Mouse (Mus musculus) midbrain, embryonic 16.5 days (tissue): ENCODE data around the gene Macrod2. TPM values are rescaled to one million over a fixed set of nuclear protein-coding genes. Genes with fewer than 3 reads are reported as not detected.
A peak's percentile ranks its signal among the peaks of the same experiment; 100 is the strongest.

Experiments used
- ATAC-seq: fragments of 200-750 bp; cut with Nextera tagmentation; 2 replicates; pipeline ENCODE4 v1.8.0; 2017; ENCODE audit warnings: moderate TSS enrichment
- H3K27ac ChIP-seq: fragments of 300-500 bp; sonication (generic); 2 replicates; pipeline ENCODE4 v1.5.1; 2014; ENCODE audit warnings: mild to moderate bottlenecking, low read length, mixed read lengths
- H3K27me3 ChIP-seq: fragments of 300-500 bp; sonication (generic); 2 replicates; pipeline ENCODE4 v1.6.1; 2014; ENCODE audit warnings: low read depth, low read length, mixed read lengths; ENCODE audit not compliant: control insufficient read depth, insufficient read depth
- H3K36me3 ChIP-seq: fragments of 300-500 bp; sonication (generic); 2 replicates; pipeline ENCODE4 v1.6.1; 2014; ENCODE audit warnings: mild to moderate bottlenecking, low read length, moderate library complexity, mixed read lengths; ENCODE audit not compliant: control insufficient read depth, insufficient read depth
- H3K4me1 ChIP-seq: fragments of 300-500 bp; sonication (generic); 2 replicates; pipeline ENCODE4 v1.6.1; 2014; ENCODE audit warnings: mild to moderate bottlenecking, low read length, mixed read lengths; ENCODE audit not compliant: control insufficient read depth, insufficient read depth
- H3K4me2 ChIP-seq: fragments of 300-500 bp; sonication (generic); 2 replicates; pipeline ENCODE4 v1.6.1; 2014; ENCODE audit warnings: mild to moderate bottlenecking, low read length, mixed read lengths
- H3K4me3 ChIP-seq: fragments of 300-500 bp; sonication (generic); 2 replicates; pipeline ENCODE4 v1.5.1; 2014; ENCODE audit warnings: low read depth, mild to moderate bottlenecking, low read length, moderate library complexity, mixed read lengths
- H3K9ac ChIP-seq: fragments of 300-500 bp; sonication (generic); 2 replicates; pipeline ENCODE4 v1.6.1; 2014; ENCODE audit warnings: low read depth, low read length, mixed read lengths
- H3K9me3 ChIP-seq: fragments of 300-500 bp; sonication (generic); replicated peaks from 2 replicates; pipeline ENCODE4 v1.6.1; 2014; ENCODE audit warnings: mild to moderate bottlenecking, low read length, mixed read lengths; ENCODE audit not compliant: control insufficient read depth, poor library complexity, severe bottlenecking
- WGBS: fragments of 180-500 bp; shearing (Covaris S2); extraction: QIAGEN DNeasy Blood & Tissue Kit; methylation state at CpG from one replicate; pipeline ENCODE4 v1.1.7; 2014; 5-methylcytosine and 5-hydroxymethylcytosine counted together
- polyA plus RNA-seq: library from polyadenylated mRNA; unstranded; fragments of >200 nt; fragmentation: Nextera tagmentation; extraction: Ambion mirVana; gene quantifications from 2 replicates; pipeline ENCODE4 v1.2.1, GENCODE M21; 2015

Macrod2 gene
- polyA plus RNA-seq, 1 experiment from 2014 or later, result 96.9 TPM

GRCm38 (mm10) chr2:141337708-141338107, 942.6 kb downstream of the Macrod2 start:
- Histone ChIP-seq H3K4me2 (no peak overlapping the region), H3K27me3 (no peaks in the 10 kb centered on the region), H3K27ac (no peak overlapping the region), H3K9ac (no peak overlapping the region), H3K4me3 (no peak overlapping the region), H3K4me1 (no peaks in the 10 kb centered on the region), H3K9me3 (no peaks in the 10 kb centered on the region), H3K36me3 (no peaks in the 10 kb centered on the region)
- ATAC-seq, result no peak
- WGBS, result 81% methylated on average over 3 of the region's 3 CpGs

- no peak overlapping the region for H3K4me3 ChIP-seq
- H3K36me3 ChIP-seq, result no peaks in the 10 kb centered on the region
- H3K27ac ChIP-seq, result no peak overlapping the region
- H3K27me3 ChIP-seq, result no peaks in the 10 kb centered on the region
- no peaks in the 10 kb centered on the region for H3K4me1 ChIP-seq
- WGBS, result 63% methylated on average over 10 of the region's 10 CpGs
- no peak for ATAC-seq
- H3K9me3 ChIP-seq, result no peaks in the 10 kb centered on the region
- H3K4me2 ChIP-seq, result no peak overlapping the region
- no peak overlapping the region for H3K9ac ChIP-seq
Measured at GRCm38 (mm10) chr2:141343988-141344535, 949.0 kb downstream of the Macrod2 start.

- 77% methylated on average over 2 of the region's 2 CpGs for WGBS
- Histone ChIP-seq H3K9ac (no peak overlapping the region), H3K4me1 (no peaks in the 10 kb centered on the region), H3K27ac (no peak overlapping the region), H3K36me3 (no peaks in the 10 kb centered on the region), H3K9me3 (no peaks in the 10 kb centered on the region), H3K4me2 (no peak overlapping the region), H3K4me3 (no peak overlapping the region), H3K27me3 (no peaks in the 10 kb centered on the region)
- no peak for ATAC-seq
Measured at GRCm38 (mm10) chr2:141352623-141353022, 957.5 kb downstream of the Macrod2 start.

GRCm38 (mm10) chr2:141388632-141389031, 993.5 kb downstream of the Macrod2 start:
- Histone ChIP-seq H3K9me3 (no peaks in the 10 kb centered on the region), H3K4me2 (no peak overlapping the region), H3K4me3 (no peak overlapping the region), H3K27ac (no peak overlapping the region), H3K27me3 (no peaks in the 10 kb centered on the region), H3K9ac (no peak overlapping the region), H3K4me1 (no peaks in the 10 kb centered on the region), H3K36me3 (no peaks in the 10 kb centered on the region)
- ATAC-seq, result no peak
- WGBS, result 62% methylated on average over 2 of the region's 2 CpGs

- ATAC-seq, result no peak
- H3K4me3 ChIP-seq, result no peak overlapping the region
- H3K4me2 ChIP-seq, result no peak overlapping the region
- WGBS, result 88% methylated on average over 4 of the region's 4 CpGs
- no peak overlapping the region for H3K9ac ChIP-seq
- no peaks in the 10 kb centered on the region for H3K4me1 ChIP-seq
- H3K27me3 ChIP-seq, result no peaks in the 10 kb centered on the region
- H3K27ac ChIP-seq, result no peak overlapping the region
- no peaks in the 10 kb centered on the region for H3K9me3 ChIP-seq
- no peaks in the 10 kb centered on the region for H3K36me3 ChIP-seq
Measured at GRCm38 (mm10) chr2:141391229-141391628, 996.1 kb downstream of the Macrod2 start.

GRCm38 (mm10) chr2:141394806-141395205, 999.7 kb downstream of the Macrod2 start:
- no peaks in the 10 kb centered on the region for H3K9me3 ChIP-seq
- H3K4me2 ChIP-seq, result no peak overlapping the region
- H3K36me3 ChIP-seq, result no peaks in the 10 kb centered on the region
- H3K4me3 ChIP-seq, result no peak overlapping the region
- no peaks in the 10 kb centered on the region for H3K4me1 ChIP-seq
- 68% methylated on average over 1 of the region's 1 CpGs for WGBS
- ATAC-seq, result no peak
- H3K27me3 ChIP-seq, result no peaks in the 10 kb centered on the region
- H3K9ac ChIP-seq, result no peak overlapping the region
- no peak overlapping the region for H3K27ac ChIP-seq

GRCm38 (mm10) chr2:141408766-141409165, 1013.7 kb downstream of the Macrod2 start:
- WGBS, result 3% methylated on average over 2 of the region's 2 CpGs
- Histone ChIP-seq H3K4me1 (no peaks in the 10 kb centered on the region), H3K4me3 (no peak overlapping the region), H3K4me2 (no peak overlapping the region), H3K9me3 (no peaks in the 10 kb centered on the region), H3K9ac (no peak overlapping the region), H3K27ac (no peak overlapping the region), H3K27me3 (no peaks in the 10 kb centered on the region), H3K36me3 (no peaks in the 10 kb centered on the region)
- no peak for ATAC-seq

GRCm38 (mm10) chr2:141416436-141416835, 1021.3 kb downstream of the Macrod2 start:
- H3K4me3 ChIP-seq, result no peak overlapping the region
- H3K4me2 ChIP-seq, result no peak overlapping the region
- H3K36me3 ChIP-seq, result no peaks in the 10 kb centered on the region
- ATAC-seq, result no peak
- peak overlapping the region; percentile 60; the same call in 1 of the 2 replicates for H3K27ac ChIP-seq
- no peaks in the 10 kb centered on the region for H3K9me3 ChIP-seq
- H3K4me1 ChIP-seq, result peaks cover 9% of the 10 kb centered on the region
- H3K27me3 ChIP-seq, result no peaks in the 10 kb centered on the region
- no peak overlapping the region for H3K9ac ChIP-seq

GRCm38 (mm10) chr2:141416855-141417544, 1021.9 kb downstream of the Macrod2 start:
- Histone ChIP-seq H3K4me1 (peaks cover 9% of the 10 kb centered on the region), H3K9me3 (no peaks in the 10 kb centered on the region), H3K36me3 (no peaks in the 10 kb centered on the region), H3K9ac (no peak overlapping the region), H3K27me3 (no peaks in the 10 kb centered on the region), H3K4me2 (no peak overlapping the region), H3K27ac (peak overlapping the region; percentile 60; the same call in 1 of the 2 replicates), H3K4me3 (no peak overlapping the region)
- peak; percentile 75; the same call in 1 of the 2 replicates for ATAC-seq
- WGBS, result 32% methylated on average over 8 of the region's 8 CpGs
